Mouse (Mus musculus): ENCODE data around the gene Zdhhc6.

Gene Zdhhc6

DNA sequence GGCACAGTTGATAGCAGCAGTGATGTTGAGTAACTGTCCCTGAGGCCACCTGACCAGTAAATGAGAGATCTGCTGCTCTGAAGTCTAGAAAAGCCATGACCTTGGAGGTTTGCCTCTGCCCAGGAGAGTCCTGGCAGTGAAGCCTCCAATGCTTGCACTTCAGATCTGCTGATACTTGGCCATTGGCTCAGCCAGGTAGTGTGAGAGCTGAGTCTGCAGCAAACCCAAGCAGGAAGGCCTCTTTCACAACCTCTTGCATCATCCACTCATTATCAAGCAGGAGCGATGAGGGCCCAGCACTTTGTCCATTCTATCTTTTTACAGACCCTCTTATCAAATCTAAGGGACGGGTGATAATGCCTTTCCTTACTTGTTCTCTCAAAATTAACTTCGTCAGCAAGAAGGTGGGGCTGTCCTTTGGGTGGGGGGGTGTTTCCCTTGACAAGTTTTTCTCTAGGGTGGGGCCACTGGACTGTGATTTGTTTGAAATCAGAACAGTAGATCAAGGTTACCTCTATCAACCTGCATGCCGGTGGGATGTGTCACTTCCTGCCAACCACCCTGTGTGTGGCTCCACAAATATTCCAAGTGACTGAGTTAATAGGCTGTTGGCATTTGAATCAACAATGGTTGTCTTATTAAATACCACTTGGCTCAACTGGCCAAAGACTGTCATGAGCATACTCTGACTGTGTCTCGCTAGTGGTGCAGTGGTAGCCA is 58.0 kb downstream of the Zdhhc6 start:
- peak; percentile 10 for DNase-seq (ENCODE audit: low spot score)

DNA sequence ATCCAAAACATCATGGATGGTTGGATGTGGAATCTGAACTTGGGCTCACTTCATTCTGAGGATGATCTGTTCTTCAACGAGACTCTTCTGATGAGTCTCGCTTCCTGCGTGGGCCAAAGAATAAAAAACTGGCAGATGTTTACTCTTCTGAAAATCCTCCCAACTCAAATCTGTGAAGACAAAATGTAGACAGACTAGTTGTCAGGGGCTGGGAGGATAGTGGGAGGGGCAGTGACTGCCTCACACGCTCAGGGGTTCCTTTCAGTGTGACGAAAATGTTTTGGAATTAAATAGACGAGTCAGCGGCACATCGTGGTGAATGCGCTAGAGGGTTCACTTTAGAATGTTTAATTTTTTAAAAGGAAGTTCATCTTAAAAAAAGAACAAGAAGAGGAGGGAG is 59.7 kb downstream of the Zdhhc6 start:
- no peak for DNase-seq (ENCODE audit: low spot score)

DNA sequence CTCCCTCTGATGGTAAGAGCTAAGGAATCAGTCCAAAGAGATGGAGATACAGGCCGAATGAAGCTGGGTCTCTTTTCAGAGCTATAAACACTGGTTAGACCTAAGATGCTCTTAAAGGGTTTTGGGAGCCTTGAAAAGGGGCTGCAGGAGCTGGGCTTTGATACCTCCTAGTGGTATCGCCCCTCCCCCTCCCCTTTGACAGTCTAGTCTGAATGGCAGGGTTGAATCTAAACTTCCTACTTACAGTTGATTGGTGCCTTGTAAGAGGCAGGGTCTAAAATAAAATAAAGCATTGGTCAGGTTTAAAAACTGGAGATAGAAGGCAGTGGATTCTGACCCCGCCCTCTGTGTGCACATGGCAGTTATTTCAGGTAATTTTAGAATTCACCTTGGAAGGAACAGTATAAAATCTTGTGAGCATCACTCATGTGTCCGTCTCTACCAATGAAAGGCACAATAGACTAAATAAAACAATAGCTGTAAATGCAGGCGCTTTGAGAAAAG is 61.3 kb downstream of the Zdhhc6 start:
- DNase-seq (ENCODE audit: low spot score), result peak; percentile 62

DNA sequence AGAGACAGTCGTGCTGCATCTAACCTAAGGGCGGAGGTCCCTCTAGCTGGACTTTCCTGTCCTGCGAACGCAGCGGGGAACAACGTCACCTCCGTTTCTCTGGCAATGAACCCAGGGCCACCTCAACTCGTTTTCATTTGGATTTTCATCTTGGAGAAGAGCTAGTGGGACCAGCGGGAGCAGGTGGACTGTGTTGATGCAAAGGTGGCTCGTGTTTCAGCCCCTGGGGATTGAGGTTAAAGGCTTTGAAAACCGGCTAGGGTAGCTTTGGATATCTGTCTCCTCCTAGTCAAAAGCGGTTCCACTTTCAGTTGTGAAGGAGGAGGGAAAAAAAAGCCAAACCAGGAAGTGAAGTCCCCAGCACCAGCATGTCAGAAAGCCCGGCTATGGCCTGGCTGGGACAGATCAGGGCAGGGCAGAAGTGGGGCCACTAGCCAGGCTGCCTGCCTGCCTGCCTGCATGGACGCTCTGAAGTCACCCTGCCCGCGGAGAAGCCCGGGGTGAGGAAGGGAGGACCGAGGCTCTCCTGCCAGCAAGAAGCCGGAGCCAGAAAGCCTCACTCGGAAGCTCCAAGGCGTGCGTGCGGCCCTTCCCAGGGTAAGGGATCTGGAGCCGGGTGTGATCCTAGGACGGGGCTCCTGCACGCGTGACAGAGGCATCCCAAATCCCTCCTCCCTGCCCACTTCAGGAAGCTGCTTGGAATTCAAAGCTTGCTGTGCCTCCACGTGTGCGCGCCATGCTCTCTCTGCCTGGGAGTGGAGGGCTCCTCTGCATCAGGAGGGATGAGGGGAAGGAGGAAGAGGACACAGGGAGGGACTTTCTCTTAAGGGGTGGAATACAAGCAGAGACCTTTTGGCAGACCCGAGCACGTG is 62.0 kb downstream of the Zdhhc6 start:
- peak; percentile 73 for DNase-seq (ENCODE audit: low spot score)

DNA sequence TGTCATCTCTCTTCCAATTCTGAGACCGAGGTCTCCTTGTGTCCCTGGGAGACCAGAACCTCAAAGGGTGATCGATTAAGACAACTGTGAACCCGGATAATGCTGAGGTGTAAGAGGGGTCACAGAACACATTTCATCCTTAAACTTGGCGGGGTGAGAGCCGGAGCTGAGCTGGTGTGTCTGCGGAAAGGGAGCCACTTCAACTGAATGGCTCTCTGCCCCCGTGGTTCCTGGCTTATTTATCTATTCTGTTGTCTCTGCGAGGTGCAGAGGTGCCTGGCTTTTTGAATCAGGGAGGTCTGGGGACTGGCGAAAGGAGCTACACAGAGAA is 62.6 kb downstream of the Zdhhc6 start:
- DNase-seq (ENCODE audit: low spot score), result no peak

DNA sequence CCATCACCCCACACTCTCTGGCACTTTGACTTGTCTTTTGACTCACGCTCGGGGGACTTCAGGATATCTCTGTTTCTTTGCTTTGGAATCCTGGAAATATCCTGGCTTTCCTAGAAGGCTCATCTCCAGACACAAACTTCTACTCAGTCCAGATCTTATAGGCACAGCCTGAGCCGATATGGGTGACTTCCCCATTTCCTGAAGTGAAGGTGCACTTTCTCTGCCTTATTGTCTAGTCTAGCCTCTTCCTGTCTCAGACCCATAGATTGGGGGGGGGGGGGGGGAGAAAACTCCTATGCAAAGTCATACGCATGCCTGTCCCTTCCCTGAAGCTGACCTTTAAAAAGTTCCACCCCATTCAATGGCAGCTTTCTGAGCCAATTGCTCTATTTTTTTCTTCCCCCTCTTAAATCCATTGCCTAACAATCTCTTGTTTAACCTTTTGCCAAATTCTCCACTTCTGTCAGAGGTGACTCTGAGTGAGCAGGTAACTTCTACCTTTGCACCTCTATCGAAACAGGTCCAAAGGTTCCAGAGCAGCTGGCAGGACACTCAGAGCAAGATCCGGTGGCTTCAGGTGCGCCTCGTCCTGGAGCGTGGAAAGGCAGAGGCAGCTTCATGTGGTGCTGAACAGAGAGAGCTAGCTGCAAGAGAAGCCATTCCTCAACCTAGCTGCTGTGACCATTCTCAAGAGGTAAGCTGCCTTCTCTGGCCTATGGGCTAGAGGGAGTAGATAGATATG is 64.3 kb downstream of the Zdhhc6 start, which contains the start of gene Acsl5:
TSS of gene Acsl5 (plus strand) at position 556 of the 742 bp plus-strand sequence.
- DNase-seq (ENCODE audit: low spot score), result no peak

DNA sequence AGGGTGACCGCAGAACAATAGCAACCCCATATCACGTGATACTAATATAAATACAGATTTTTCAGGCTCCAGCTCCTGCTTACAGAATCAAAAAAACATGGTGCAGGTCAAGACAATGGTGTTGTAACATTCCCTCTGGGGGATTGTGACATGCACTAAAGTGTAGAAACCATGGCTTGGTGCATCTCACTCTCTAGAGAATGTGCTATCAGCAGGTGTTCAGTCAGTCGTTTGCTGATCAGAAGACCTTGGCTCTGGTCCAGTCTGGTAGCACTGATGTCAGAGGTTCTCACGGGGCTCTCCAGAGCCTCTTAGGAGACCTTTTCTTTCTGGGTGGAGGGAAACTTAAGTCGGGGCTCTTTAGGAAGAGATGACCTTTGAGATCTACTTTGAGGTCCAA is 65.4 kb downstream of the Zdhhc6 start:
- DNase-seq (ENCODE audit: low spot score), result no peak

DNA sequence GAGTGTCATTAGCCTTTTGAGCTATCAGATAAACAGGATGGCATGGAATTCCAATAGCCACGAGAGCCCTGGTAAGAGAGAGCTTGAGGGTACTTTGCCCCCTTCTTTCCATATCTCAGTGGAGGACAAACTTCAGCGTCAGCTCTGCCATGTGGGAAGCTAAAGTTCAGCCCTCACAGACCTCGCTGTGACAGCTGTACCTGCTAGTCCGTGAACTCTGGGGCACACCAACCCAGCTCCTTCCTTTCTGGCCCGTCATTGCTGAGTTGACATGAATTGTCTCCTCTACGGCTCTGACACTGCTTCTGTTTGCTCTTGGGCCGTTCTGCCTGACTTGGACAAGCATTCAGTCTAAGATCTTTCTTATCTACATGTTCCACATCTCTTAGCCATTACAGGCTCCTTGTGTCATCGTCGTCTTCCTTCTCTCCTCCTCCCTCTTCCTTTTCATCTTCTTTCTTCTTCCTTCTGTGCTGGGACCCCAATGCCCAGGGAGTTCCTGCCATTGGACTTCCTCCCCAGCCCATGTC is 67.8 kb downstream of the Zdhhc6 start:
- no peak for DNase-seq (ENCODE audit: low spot score)

DNA sequence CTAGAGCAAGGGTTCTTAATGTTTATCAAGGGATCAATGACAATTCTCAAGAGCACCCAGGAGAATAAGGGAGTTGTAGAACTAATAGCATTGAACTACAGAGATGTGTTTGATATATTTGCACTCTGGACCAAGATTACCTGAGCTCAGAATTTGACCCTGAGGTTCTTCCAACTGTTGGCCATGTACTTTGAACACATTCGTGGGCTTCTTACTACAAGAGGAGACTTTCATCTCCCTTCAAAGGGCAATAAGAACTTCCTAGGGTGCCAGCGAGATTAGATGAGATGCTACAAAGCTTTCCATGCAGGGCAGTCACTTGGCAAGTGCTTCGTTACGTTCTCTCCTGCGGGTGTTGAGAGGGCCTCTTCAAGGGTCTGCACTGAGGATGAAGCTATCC is 68.3 kb downstream of the Zdhhc6 start:
- no peak for DNase-seq (ENCODE audit: low spot score)

DNA sequence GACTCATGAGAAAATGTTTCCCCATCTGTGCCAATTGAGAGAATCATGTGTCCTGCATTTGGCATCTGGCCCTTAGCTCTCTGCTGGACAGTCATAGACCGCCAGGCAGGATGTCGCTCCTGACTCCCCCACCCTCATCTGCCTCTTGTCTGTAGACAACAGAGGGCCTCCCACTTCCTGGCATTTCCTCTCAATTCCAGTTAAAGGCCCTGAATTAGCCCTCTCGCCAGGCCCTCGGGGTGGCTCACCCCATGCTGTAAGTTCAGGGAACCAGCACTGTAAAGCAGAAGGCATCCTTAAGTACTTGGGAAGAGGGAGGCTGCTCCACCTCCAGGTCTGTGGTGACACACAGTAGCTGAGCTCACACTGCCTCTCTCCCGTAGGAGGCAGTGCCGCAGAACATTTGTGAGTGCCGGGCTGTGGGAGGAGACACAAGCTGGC is 71.0 kb downstream of the Zdhhc6 start:
- DNase-seq (ENCODE audit: low spot score), result peak; percentile 88

DNA sequence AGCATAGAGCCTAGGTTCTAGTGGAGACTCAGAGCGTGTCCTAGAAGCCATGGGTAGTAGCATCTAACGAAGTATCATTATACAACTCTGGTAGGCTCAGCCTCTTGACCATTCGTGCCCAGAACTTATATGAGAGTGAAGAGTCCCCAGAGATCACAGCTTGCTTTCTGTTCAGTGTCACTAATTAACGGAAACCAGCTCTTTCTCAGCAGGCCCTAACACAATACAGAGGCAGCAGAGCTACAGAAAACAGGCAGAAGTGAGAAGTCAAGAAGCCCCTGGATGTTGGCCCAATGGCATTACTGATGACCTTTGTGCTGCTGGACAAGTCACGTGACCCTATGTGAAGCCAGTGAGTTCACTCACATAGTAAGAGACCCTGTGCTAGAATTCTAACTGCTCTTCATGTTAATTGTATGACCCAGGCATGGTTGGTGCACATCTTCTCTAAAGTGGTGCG is 74.6 kb downstream of the Zdhhc6 start, which contains the start of gene Gucy2g:
TSS of gene Gucy2g (minus strand) at position 51 of the 460 bp plus-strand sequence.
- DNase-seq (ENCODE audit: low spot score), result peak; percentile 58

DNA sequence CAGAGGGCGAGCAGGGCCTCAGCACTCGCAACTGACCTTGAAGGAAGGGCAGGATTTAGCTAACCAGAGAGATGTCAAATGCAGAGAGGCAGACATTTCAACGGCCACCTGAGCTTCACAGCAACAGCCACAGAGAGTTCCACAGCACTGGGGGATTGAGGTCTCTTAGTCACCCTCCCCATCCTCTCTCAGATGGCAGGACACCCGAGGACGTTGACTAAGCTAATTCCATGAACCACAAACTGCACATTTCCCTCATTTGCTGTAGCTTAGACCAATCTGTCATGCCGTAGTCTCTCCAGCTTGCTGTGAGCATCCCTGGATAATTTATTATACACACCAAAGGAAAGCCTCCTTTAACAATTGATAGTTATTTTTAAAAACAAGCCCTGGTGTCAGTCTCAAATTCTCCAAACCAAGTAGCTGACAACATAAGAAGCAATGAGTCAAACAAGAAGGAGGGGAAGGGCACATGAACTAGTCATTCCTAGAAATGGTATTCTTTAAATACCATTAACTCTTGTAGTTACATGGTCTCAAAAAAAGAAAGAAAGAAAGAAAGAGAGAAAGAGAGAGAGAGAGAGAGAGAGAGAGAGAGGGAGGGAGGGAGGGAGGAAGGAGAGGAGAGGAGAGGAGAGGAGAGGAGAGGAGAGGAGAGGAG is 75.9 kb downstream of the Zdhhc6 start:
- no peak for DNase-seq (ENCODE audit: low spot score)

DNA sequence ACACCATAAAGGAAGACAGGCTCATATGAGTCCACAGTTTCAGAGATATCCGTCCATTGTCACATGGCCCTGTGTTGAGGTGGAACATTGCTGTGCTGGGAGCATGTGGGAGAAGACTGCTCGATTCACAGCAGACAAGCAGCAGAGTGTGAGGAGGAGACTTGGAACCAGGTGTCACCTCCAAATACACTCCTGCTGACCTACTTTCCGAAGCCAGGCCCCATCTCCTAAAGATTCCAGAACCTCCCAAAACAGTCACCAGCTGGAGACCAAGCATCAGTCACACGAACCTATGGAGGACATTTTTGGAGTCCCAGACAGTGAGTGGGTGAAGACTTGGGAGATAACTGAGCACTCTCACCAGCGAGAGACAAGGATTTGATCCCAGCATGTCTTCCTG is 79.3 kb downstream of the Zdhhc6 start:
- no peak for DNase-seq (ENCODE audit: low spot score)

DNA sequence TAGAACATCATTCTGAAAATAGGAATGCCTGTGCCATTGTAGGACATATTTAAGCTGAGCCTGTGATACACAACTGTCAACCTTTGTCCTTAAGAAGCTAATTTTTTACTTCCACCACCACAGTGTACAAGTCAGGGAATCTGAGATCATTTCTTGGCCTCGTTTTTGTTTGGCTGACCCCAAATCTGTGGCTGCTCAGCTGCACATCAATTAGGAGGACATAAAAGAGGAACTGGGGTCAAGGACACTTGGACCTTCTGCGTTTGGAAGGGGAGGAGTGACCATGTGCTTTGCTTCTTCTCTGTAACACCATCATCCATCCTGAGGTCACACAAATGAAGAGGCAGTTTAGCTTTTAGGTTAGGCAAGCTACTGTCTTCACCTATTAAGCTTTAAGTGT is 79.8 kb downstream of the Zdhhc6 start:
- no peak for DNase-seq (ENCODE audit: low spot score)

DNA sequence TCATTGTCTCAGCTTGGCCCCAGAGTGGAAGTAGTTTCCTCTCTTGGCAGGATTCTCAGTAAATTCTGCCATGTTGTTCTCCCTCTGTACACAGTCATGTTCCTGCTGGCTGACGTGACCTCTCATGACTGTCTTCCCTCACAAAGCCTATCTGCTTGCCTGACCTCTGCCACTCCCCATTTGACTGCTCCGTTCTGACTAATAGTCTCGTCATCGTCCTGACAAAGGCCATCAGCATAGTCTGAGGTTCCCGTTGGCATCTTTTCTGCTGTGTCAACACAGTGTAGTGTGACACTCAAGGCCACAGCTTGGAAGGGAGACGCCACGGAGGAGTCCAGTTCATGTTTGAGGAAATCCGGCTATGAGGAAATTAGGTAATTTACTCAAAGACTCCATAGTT is 83.7 kb downstream of the Zdhhc6 start:
- DNase-seq (ENCODE audit: low spot score), result no peak

DNA sequence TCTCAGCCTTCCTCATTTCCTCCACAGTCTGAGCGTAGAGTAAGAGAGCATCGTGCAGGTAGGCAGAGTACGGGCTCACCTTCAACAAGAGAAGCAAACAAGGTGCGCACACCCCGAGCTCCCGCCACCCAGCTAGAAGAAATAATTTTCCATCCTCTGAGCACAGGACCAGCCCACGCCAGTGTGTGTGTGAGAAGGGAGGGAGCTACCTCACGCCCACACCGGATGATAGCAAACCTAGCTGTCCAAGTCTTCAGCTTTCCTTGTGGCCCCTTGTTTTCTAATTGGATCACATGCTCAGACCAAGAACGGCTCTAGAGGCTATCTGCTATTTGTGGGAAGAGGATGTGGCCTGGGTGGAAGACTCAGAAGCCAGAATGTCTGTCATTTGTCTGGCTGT is 84.8 kb downstream of the Zdhhc6 start:
- no peak for DNase-seq (ENCODE audit: low spot score)

DNA sequence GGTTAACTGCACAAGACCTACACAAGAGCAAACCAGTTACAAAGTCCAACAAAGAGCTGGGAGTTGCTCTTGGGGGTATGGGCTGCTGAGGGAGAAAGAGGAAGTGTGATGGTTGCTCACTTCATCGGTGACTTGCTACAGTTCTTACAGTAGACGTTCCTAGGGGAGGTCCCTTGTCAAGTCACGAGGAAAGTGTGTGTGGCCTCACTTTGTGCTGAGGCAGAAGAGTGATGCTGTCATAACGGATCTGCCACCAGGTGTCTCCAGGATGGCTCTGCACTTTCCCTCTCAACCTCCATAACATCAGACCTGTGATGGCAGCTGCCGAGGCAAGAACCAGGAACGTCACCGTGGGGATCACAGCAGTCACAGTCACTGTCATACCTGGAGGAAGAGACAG is 88.7 kb downstream of the Zdhhc6 start:
- no peak for DNase-seq (ENCODE audit: low spot score)

DNA sequence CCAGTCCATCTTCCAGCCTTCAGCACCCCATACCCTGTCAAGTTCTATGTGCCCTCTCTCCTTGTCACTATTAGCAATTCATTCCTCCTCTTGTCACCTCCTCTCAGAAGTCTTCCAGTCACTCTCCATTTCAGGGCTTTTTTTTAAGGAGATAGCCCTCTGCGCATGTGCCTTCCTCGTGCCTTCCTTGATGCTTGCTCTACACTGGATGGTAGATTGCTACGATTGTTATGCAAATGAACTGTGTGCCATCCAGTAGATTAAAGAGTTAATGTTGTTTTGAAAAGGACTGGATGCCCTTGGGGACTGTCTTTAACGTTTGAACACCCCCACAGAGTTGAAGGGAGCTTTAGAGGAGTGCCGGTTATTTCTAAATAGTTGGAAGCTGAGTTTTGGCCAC is 89.2 kb downstream of the Zdhhc6 start:
- DNase-seq (ENCODE audit: low spot score), result no peak

DNA sequence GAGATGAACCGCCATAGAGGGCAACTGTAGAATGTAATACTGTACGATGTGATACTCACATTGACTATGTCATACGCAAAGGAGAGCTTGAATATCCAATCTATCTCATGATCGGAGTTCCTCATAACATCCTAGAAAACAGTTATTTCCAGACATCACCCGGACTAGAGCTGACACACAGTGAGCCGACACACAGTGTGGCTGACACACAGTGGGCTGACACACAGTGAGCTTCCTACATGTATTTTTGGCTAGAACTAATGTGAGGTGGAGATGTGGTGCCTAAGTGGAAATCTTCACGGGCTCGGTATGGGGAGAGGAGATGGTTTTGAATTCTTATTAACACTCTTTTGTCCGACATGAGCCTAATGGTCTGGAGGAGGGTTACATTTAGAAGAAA is 93.6 kb downstream of the Zdhhc6 start:
- DNase-seq (ENCODE audit: low spot score), result no peak

Data from MN1 (cell line).